Mouse (Mus musculus) brain, adult 2 months (tissue): ENCODE measurements at regions not wholly inside any gene's neighbourhood (a gene's known extent, or its start where the extent isn't known, plus 50 kb on each side); places are given as distances from the start of the nearest gene placed in this dataset.

Source experiments
- DNase-seq: peaks from one replicate; pipeline ENCODE4 v3.0.0; 2011; ENCODE audit warnings: low read depth, low spot score

GRCm38 (mm10) chr12:60820979-60821378, 702.0 kb upstream of the Lrfn5 start:
- DNase-seq: peak; percentile 73
